Mouse (Mus musculus): ENCODE results near the gene Ppp2r5c. TPM values are rescaled to one million over a fixed set of nuclear protein-coding genes. Genes with fewer than 3 reads are reported as not detected.

Ppp2r5c gene
- total RNA-seq (2021) = 100 to 1,000 TPM; 126 to 128 TPM

- peak; percentile 98 for DNase-seq
These were observed at the start of gene Ppp2r5c for GRCm38 (mm10) chr12:110446290-110447170. Gene Ppp2r5c (plus strand): TSS chr12:110447120.

GRCm38 (mm10) chr12:110398351-110398750, 48.6 kb upstream of the Ppp2r5c start:
- peak; percentile 74 for DNase-seq

- no peak for DNase-seq
These were observed 47.8 kb upstream of the Ppp2r5c start for GRCm38 (mm10) chr12:110399161-110399560.

- DNase-seq = no peak
These were observed 46.0 kb upstream of the Ppp2r5c start for GRCm38 (mm10) chr12:110400936-110401335.

- no peak for DNase-seq
These were observed 45.0 kb upstream of the Ppp2r5c start for GRCm38 (mm10) chr12:110401871-110402270.

GRCm38 (mm10) chr12:110416244-110416643, 30.7 kb upstream of the Ppp2r5c start:
- peak; percentile 50 for DNase-seq

GRCm38 (mm10) chr12:110417023-110417986, 29.6 kb upstream of the Ppp2r5c start:
- DNase-seq = no peak

- DNase-seq = peak; percentile 23
These were observed 28.8 kb upstream of the Ppp2r5c start for GRCm38 (mm10) chr12:110417987-110418734.

- peak; percentile 66 for DNase-seq
These were observed 28.1 kb upstream of the Ppp2r5c start for GRCm38 (mm10) chr12:110418735-110419350.

- no peak for DNase-seq
These were observed 27.0 kb upstream of the Ppp2r5c start for GRCm38 (mm10) chr12:110419879-110420278.

- no peak for DNase-seq
These were observed 25.6 kb upstream of the Ppp2r5c start for GRCm38 (mm10) chr12:110421361-110421760.

- no peak for DNase-seq
These were observed 22.8 kb upstream of the Ppp2r5c start for GRCm38 (mm10) chr12:110424008-110424704.

GRCm38 (mm10) chr12:110426417-110427010, 20.4 kb upstream of the Ppp2r5c start:
- DNase-seq = no peak

GRCm38 (mm10) chr12:110429340-110429973, 17.5 kb upstream of the Ppp2r5c start:
- no peak for DNase-seq

GRCm38 (mm10) chr12:110429990-110430389, 16.9 kb upstream of the Ppp2r5c start:
- no peak for DNase-seq

GRCm38 (mm10) chr12:110431805-110432204, 15.1 kb upstream of the Ppp2r5c start:
- DNase-seq = peak; percentile 71

GRCm38 (mm10) chr12:110436638-110437366, 10.1 kb upstream of the Ppp2r5c start:
- no peak for DNase-seq

GRCm38 (mm10) chr12:110437367-110437703, 9.6 kb upstream of the Ppp2r5c start:
- no peak for DNase-seq

GRCm38 (mm10) chr12:110438367-110438973, 8.4 kb upstream of the Ppp2r5c start:
- DNase-seq = no peak

Measured in heart, postnatal 4 days (tissue).